Mouse (Mus musculus): ENCODE measurements around the gene Olfr95.
A peak's percentile ranks its signal among the peaks of the same experiment; 100 is the strongest.
"Not testable (repeated sequence)": the region's sequence is repeated elsewhere in the genome, so short reads cannot be mapped to it uniquely, and the experiment has no call there.

Olfr95 gene

GRCm38 (mm10) chr17:37213018-37213417, at the start of gene Olfr95:
TSS of gene Olfr95 (minus strand) at chr17:37213118.
- DNase-seq (ENCODE audit: low read depth, low spot score), result no peak

- DNase-seq (ENCODE audit: low read depth, low spot score), result no peak
Observed at GRCm38 (mm10) chr17:37250544-37250943, 37.6 kb upstream of the Olfr95 start.

DNA sequence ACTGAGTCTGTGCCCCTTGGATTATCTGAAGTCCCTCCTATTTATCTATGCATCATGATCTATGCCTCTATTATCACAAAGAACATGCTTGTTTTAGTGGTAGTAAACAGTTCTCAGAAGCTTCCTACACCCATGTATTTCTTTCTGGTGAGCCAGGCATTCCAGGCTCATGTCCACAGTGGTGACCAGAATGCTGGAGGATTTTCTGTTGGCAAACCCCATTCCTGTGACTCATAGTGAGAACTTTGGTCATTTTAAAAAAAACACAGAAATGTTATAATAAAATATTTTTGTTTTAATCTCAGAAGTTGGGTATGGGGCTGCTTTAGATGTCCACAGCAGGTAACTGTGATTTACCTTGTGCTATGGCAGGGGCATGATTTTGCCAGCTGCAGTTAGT, 36.5 kb upstream of the Olfr95 start:
- DNase-seq (ENCODE audit: low read depth, low spot score), result no peak

DNA sequence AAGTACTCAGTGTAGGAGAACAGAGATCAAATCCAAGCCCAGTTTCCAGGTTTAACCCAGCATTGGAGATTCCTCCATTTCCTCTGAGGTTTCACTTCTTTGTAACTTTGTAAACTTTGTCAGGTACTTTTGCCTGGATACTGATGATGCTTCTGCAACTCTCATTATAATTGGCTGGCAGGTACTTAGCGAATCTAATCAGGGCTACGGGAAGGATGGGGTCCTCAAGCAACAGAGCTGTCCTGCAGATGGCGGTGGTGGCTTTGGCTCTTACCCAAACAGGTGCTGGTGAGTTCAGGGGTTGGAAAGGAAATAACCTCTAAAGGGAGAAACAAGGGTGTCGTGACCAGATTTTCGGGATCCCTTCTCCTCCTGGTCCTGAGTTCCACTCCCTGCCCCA, 33.8 kb upstream of the Olfr95 start:
- peak; percentile 28 for DNase-seq (ENCODE audit: low read depth, low spot score)

DNA sequence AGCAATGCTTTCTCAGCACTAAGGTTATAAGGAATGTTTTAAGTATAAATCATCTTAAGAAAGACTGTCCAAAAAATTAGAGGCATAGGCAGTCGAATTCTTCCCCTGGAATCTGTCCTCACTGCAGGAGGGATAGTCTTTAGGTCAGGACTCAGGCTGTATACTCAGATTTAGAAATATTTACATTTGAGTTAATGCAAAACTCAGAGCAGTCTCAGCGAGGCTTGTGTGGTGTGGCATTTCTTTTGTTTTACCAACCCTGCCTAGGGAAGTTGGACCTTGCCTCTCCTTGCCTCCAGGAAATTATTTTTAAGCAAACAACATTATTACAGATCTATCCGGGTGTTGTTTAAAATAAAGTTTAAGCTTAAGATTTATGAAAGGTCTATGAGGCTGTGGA, 29.3 kb upstream of the Olfr95 start:
- DNase-seq (ENCODE audit: low read depth, low spot score), result no peak

DNA sequence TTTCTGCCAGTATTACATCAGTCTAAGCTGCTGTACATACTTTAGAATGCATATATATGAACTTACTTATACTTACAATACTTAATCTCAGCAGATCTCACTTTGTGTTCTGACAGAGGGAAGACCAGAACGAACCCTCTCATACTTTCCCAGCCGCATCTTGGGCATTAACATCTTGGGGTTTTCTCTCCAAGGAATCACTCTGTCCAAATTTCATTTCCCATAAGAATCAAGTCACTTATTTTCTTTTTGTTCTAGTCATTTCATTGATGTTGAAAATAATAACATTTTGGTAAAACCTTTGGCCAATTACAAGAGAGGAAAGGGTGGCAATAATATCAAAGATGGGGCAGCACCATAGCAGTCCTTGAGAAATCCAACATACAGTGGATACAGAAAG, 24.3 kb upstream of the Olfr95 start, which contains the start of gene Olfr97:
TSS of gene Olfr97 (minus strand) at position 101 of the 400 bp plus-strand sequence.
- DNase-seq (ENCODE audit: low read depth, low spot score), result not testable (repeated sequence)

DNA sequence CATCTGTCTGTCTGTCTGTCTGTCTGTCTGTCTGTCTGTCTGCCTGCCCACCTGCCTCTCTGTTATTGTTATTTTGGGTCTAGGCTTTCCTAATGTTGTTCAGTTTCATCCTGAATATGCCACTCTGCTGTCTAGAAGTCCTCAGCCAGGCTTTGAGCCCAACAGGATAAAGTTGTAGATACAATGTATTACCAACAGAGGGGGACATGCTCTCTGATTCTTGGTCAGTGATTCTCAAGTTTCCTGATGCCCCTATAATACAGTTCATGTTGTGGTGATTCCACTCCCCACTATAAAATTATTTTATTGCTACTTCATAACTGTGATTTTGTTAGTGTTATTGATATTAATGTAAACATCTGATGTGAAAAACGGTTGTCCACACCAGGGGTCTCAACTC, 9.0 kb upstream of the Olfr95 start:
- no peak for DNase-seq (ENCODE audit: low read depth, low spot score)

- DNase-seq (ENCODE audit: low read depth, low spot score), result no peak
Observed at GRCm38 (mm10) chr17:37219846-37220245, 6.9 kb upstream of the Olfr95 start, which contains the start of gene Olfr96. TSS of gene Olfr96 (plus strand) at chr17:37220146.

DNA sequence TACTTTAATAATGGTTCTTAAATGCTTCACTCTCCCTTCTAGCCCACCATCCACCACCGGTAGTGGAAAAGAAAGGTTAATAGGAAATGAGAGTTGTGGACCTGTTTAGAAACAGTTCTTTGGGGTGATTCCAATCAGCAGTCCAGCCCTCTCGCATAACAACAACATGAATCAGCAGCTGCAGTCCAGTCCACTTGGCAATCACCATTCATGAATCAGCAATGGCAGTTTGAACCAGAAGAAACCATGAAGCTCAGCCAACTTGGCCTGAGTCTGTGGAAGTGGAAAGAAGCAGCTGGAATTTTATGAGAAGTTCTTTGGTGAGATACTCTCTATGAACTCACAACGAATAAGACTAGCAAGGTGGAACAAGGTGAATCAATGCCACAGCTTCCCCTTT, 5.6 kb upstream of the Olfr95 start:
- DNase-seq (ENCODE audit: low read depth, low spot score), result no peak

- no peak for DNase-seq (ENCODE audit: low read depth, low spot score)
Observed at GRCm38 (mm10) chr17:37210884-37211768, 1.8 kb downstream of the Olfr95 start.

- no peak for DNase-seq (ENCODE audit: low read depth, low spot score)
Observed at GRCm38 (mm10) chr17:37203917-37204236, 9.0 kb downstream of the Olfr95 start.

DNA sequence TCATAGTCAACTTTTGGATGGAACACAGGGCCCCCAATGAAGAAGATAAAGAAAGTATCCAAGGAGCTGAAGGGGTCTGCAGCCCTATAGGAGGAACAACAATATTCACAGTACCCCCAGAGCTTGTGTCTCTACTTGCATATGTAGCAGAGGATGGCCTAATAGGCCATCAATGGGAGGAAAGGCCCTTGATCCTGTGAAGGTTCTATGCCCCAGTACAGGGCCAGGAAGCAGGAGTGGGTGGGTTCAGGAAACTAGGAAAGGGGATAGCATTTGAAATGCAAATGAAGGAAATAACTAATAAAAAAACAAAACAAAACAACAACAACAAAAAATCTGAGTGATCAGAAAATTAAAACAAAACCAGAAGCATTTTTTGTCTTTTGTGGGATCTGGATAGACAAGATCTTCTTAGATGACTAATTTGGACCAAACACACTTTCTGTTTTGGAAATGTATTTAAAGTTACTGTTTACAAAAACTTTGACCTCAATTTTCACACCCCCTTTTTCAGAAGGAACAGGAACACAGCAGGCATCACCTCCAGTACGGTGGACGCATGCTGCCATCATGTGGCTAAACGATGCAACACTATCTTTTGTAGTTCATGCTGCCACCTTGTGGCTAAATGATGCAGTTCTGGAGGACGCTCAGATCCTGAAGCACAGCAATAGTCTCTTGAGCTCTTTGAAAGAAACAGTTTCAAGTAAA, 9.6 kb downstream of the Olfr95 start:
- peak; percentile 86 for DNase-seq (ENCODE audit: low read depth, low spot score)

GRCm38 (mm10) chr17:37200894-37201293, 12.0 kb downstream of the Olfr95 start, which contains the start of gene Olfr94:
TSS of gene Olfr94 (minus strand) at chr17:37200994.
- DNase-seq (ENCODE audit: low read depth, low spot score), result no peak

- peak; percentile 63 for DNase-seq (ENCODE audit: low read depth, low spot score)
Observed at GRCm38 (mm10) chr17:37196845-37197724, 15.8 kb downstream of the Olfr95 start.

DNA sequence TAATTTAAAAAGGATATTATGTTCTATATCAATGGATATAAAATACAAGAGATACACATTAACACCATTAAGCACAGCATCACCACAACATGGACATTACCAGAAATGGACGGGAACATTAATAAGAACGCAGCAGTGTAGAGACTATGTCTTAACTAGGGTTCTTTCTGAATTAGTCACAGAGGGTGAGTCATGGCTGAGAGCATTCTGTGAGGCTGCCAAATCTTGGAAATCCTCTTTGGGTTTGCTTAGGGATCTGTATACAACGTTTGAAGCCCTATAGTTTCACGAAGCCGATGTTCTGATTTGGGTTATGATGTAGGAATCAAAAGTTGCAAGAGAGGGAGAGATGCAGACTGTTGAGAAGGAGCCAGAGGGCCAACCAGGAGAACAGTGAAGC, 18.1 kb downstream of the Olfr95 start:
- DNase-seq (ENCODE audit: low read depth, low spot score), result no peak

- no peak for DNase-seq (ENCODE audit: low read depth, low spot score)
Observed at GRCm38 (mm10) chr17:37193656-37194055, 19.3 kb downstream of the Olfr95 start, which contains the start of gene Ubd. TSS of gene Ubd (plus strand) at chr17:37193892.

- no peak for DNase-seq (ENCODE audit: low read depth, low spot score)
Observed at GRCm38 (mm10) chr17:37193032-37193431, 19.9 kb downstream of the Olfr95 start.

DNA sequence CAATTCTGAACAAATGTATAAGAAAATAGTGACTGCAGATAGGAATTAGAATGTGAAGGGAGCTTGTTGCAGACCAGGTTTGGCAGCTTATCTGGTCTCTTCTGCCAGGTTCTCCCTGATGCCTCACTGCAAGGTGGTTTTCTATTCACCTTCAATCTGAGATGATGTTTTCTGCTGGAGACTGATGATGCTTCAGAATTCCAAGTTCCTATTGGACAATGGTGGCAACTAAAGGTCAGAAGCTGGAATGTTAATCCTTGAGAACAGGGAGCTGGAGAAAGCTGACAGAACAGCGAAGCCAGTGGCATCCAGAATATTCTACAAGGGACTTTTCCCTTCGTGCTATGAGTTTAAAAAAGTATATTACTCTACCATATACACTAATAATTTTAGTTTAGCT, 22.2 kb downstream of the Olfr95 start:
- peak; percentile 48 for DNase-seq (ENCODE audit: low read depth, low spot score)

DNA sequence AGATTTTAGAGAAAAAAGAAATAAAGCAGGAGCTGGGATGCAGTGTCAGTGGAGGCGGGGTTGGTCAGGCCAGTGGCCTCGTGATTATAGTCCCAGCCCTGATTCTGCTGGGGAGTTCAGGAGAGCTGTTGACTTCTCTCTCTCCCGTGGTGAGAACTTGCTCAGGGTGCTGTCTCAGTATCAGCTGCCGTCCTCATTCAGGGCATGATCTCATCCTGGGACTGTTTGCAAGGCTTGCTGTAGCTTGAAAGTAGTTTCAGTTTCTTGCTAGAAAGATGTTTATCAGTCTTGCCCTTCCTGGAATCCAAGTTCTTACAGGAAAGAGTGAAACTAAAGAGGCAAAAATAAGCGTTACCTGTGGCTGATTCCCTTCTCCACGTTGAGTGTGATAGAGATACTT, 27.4 kb downstream of the Olfr95 start:
- no peak for DNase-seq (ENCODE audit: low read depth, low spot score)

DNA sequence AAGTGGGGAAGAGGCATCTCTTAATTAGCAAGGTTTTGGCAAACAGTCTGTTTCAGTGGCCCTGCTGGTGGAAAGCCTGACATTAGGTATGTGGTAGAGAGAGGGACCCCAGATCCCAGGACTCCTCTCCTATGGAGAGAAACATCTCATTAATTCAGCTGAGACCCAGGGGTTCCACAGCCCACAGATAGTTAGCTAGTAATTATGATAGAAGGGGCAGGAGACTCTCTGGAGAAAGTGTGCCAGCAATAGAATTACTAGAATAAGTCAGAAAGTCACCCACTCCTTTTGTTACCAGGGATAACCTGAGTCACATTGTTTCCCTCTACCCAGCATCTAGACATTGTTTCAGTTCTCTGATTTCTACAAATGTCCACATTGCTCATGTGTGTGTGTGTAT, 51.5 kb downstream of the Olfr95 start, which contains the start of gene Olfr93:
TSS of gene Olfr93 (minus strand) at position 101 of the 400 bp plus-strand sequence.
- no peak for DNase-seq (ENCODE audit: low read depth, low spot score)
